Mouse (Mus musculus) heart, embryonic 10.5 days (tissue): ENCODE measurements around the gene Rab12. TPM values are rescaled to one million over a fixed set of nuclear protein-coding genes. Genes with fewer than 3 reads are reported as not detected.
A peak's percentile ranks its signal among the peaks of the same experiment; 100 is the strongest.

Source experiments
- DNase-seq: peaks from one replicate; pipeline ENCODE4 v3.0.0-alpha.2; 2017; ENCODE audit warnings: low spot score
- H3K27ac ChIP-seq: fragments of 300-500 bp; sonication (generic); 2 replicates; pipeline ENCODE4 v1.5.1; 2016; ENCODE audit warnings: mild to moderate bottlenecking
- H3K27me3 ChIP-seq: fragments of 300-500 bp; sonication (generic); 2 replicates; pipeline ENCODE4 v1.6.1; 2016; ENCODE audit warnings: mild to moderate bottlenecking; ENCODE audit not compliant: poor library complexity, insufficient read depth, severe bottlenecking
- H3K36me3 ChIP-seq: fragments of 300-500 bp; sonication (generic); 2 replicates; pipeline ENCODE4 v1.6.1; 2016; ENCODE audit warnings: mild to moderate bottlenecking, moderate library complexity
- H3K4me1 ChIP-seq: fragments of 300-500 bp; sonication (generic); 2 replicates; pipeline ENCODE4 v1.6.1; 2016; ENCODE audit warnings: mild to moderate bottlenecking
- H3K4me3 ChIP-seq: fragments of 300-500 bp; sonication (generic); 2 replicates; pipeline ENCODE4 v1.5.1; 2016; ENCODE audit warnings: mild to moderate bottlenecking, moderate library complexity
- H3K9me3 ChIP-seq: fragments of 300-500 bp; sonication (generic); 2 replicates; pipeline ENCODE4 v1.6.1; 2016; ENCODE audit warnings: mild to moderate bottlenecking, moderate library complexity
- WGBS: fragments of 180-500 bp; shearing (Covaris S2); methylation state at CpG from one replicate; pipeline ENCODE4 v1.1.7; 2016; 5-methylcytosine and 5-hydroxymethylcytosine counted together
- polyA plus RNA-seq: library from polyadenylated mRNA; unstranded; fragments of >200 nt; fragmentation: Nextera tagmentation; extraction: Ambion mirVana; gene quantifications from 2 replicates; pipeline ENCODE4 v1.2.1, GENCODE M21; 2016

Rab12 gene
- polyA plus RNA-seq, 1 experiment from 2014 or later, result 46.3 TPM

- H3K4me3 ChIP-seq, result no peak overlapping the region
- peaks cover 44% of the 10 kb centered on the region for H3K27me3 ChIP-seq
- peak; percentile 93 for DNase-seq
- no peak overlapping the region for H3K27ac ChIP-seq
- no peaks in the 10 kb centered on the region for H3K36me3 ChIP-seq
- no peaks in the 10 kb centered on the region for H3K9me3 ChIP-seq
- 3% methylated on average over 11 of the region's 11 CpGs for WGBS
- H3K4me1 ChIP-seq, result peaks cover 36% of the 10 kb centered on the region
Observed at GRCm38 (mm10) chr17:66451143-66451542, 68.4 kb downstream of the Rab12 start.

- 4% methylated on average over 18 of the region's 18 CpGs for WGBS
- H3K27ac ChIP-seq, result no peak overlapping the region
Observed at GRCm38 (mm10) chr17:66450526-66451070, 68.9 kb downstream of the Rab12 start.

GRCm38 (mm10) chr17:66449460-66450341 is 69.8 kb downstream of the Rab12 start, which contains the start of gene Mtcl1:
Gene Mtcl1 (minus strand): TSS chr17:66449750.
- Histone ChIP-seq H3K27me3 (peaks cover 46% of the 10 kb centered on the region), H3K9me3 (no peaks in the 10 kb centered on the region), H3K36me3 (no peaks in the 10 kb centered on the region), H3K4me3 (peak within 1 kb of the TSS; percentile 84), H3K27ac (peak within 1 kb of the TSS; percentile 89), H3K4me1 (peaks cover 40% of the 10 kb centered on the region)
- DNase-seq, result peak; percentile 79
- under 1% methylated on average over 76 of the region's 76 CpGs for WGBS

More at GRCm38 (mm10) chr17:66450526-66451070, 68.9 kb downstream of the Rab12 start:
- DNase-seq, result no peak
- peaks cover 40% of the 10 kb centered on the region for H3K4me1 ChIP-seq
- no peaks in the 10 kb centered on the region for H3K9me3 ChIP-seq
- no peaks in the 10 kb centered on the region for H3K36me3 ChIP-seq
- H3K4me3 ChIP-seq, result peak overlapping the region; percentile 84
- H3K27me3 ChIP-seq, result peaks cover 46% of the 10 kb centered on the region

- peak overlapping the region; percentile 84 for H3K4me3 ChIP-seq
- H3K27ac ChIP-seq, result peak overlapping the region; percentile 89
- peaks cover 46% of the 10 kb centered on the region for H3K27me3 ChIP-seq
- H3K36me3 ChIP-seq, result no peaks in the 10 kb centered on the region
- under 1% methylated on average over 135 of the region's 136 CpGs for WGBS
- peak; percentile 78 for DNase-seq
- H3K4me1 ChIP-seq, result peaks cover 40% of the 10 kb centered on the region
- H3K9me3 ChIP-seq, result no peaks in the 10 kb centered on the region
Observed at GRCm38 (mm10) chr17:66448421-66449405, 70.8 kb downstream of the Rab12 start.

GRCm38 (mm10) chr17:66447978-66448377 is 71.6 kb downstream of the Rab12 start:
- DNase-seq, result no peak
- H3K36me3 ChIP-seq, result no peaks in the 10 kb centered on the region
- H3K4me3 ChIP-seq, result peak overlapping the region; percentile 84
- 2% methylated on average over 13 of the region's 13 CpGs for WGBS
- peaks cover 46% of the 10 kb centered on the region for H3K27me3 ChIP-seq
- peak overlapping the region; percentile 89 for H3K27ac ChIP-seq
- H3K4me1 ChIP-seq, result peaks cover 40% of the 10 kb centered on the region
- no peaks in the 10 kb centered on the region for H3K9me3 ChIP-seq

GRCm38 (mm10) chr17:66447007-66447312 is 72.6 kb downstream of the Rab12 start:
- WGBS, result 46% methylated on average over 7 of the region's 7 CpGs
- no peaks in the 10 kb centered on the region for H3K36me3 ChIP-seq
- DNase-seq, result no peak
- no peak overlapping the region for H3K27ac ChIP-seq
- H3K4me1 ChIP-seq, result peaks cover 40% of the 10 kb centered on the region
- H3K4me3 ChIP-seq, result no peak overlapping the region
- H3K9me3 ChIP-seq, result no peaks in the 10 kb centered on the region
- H3K27me3 ChIP-seq, result peaks cover 37% of the 10 kb centered on the region

GRCm38 (mm10) chr17:66446196-66447006 is 73.1 kb downstream of the Rab12 start:
- DNase-seq, result no peak
- Histone ChIP-seq H3K36me3 (no peaks in the 10 kb centered on the region), H3K4me1 (peaks cover 40% of the 10 kb centered on the region), H3K27ac (no peak overlapping the region), H3K9me3 (no peaks in the 10 kb centered on the region), H3K4me3 (0 out of 2 replicates have a peak overlapping the region, but pooled peaks have one; percentile 10), H3K27me3 (peaks cover 37% of the 10 kb centered on the region)
- WGBS, result 39% methylated on average over 7 of the region's 7 CpGs

Other genes with a start within 250 kb of the Rab12 start
- 2.4 and 3.7 TPM in 2 replicates for gene Mtcl1, start 70.0 kb downstream of the Rab12 start, polyA plus RNA-seq
- gene Themis3, start 74.9 kb upstream of the Rab12 start, polyA plus RNA-seq, result not detected in 2 replicates